Mouse (Mus musculus) T-helper 17 cell (primary cell): ENCODE data around the gene R3hdm4.
"Not testable (repeated sequence)": the region's sequence is repeated elsewhere in the genome, so short reads cannot be mapped to it uniquely, and the experiment has no call there.

Experiments
- in situ Hi-C, 2 experiments: fragments of 300-600 bp; cut with MboI, MseI; formaldehyde crosslinking; loops; 1 replicate in 1 of 2; 2 replicates in 1 of 2; pipeline ENCODE4 v1.15.1; 2025; ENCODE audit warnings: high pct_unique_total_duplicates in 2 of 2

R3hdm4 gene

GRCm38 (mm10) chr10:79908167-79909091 is 12.6 kb downstream of the R3hdm4 start, which contains the start of gene Med16:
Med16 (minus strand) TSS chr10:79908923.
- in situ Hi-C loops, result loop anchor here in 1 of 2 experiments (10.0 kb wide), 1 partner anchor 484 kb away; no protein-coding TSS in a partner anchor

DNA sequence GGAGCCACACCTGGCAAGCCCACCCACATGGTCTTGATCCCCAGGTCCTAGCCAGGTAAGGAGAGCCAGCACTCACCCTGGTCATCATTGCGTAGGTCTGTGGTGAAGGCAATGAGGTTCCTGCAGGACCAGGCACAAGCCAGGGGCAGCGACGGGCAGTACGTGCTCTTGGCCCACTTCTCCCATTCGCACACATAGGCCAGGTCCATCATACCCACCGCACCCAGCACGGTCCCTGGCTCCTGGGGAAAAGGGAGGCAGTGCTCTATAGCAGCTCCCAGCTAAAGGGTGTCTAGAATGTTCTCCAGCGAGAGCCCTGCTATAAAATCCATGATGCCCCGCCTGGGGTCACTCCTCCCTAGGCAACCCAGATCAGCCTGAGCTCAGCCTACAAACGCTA is 13.6 kb downstream of the R3hdm4 start:
- in situ Hi-C loops, result loop anchor here in 1 of 2 experiments (10.0 kb wide), 1 partner anchor 483 kb away; no protein-coding TSS in a partner anchor

DNA sequence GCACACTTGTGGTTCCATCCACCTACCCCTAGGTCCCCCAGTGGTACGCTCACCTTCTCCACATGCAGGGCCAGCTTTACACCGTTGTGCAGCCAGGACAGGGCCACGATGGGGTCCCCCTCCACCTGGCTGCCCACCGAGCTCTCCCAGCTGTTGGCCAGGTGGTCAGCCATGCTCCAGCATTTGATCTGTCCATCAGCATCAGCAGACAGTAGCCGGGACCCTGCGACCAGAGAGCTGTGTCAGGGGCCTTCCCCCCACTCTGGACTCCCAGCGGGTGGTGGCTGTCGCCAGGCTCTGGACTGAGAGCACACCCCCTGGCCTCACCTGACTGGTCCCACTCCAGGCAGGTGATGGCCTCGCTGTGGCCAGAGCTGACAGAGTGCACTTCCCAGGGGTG is 14.3 kb downstream of the R3hdm4 start:
- in situ Hi-C loops, result loop anchor here in 1 of 2 experiments (10.0 kb wide), 1 partner anchor 482 kb away; no protein-coding TSS in a partner anchor

DNA sequence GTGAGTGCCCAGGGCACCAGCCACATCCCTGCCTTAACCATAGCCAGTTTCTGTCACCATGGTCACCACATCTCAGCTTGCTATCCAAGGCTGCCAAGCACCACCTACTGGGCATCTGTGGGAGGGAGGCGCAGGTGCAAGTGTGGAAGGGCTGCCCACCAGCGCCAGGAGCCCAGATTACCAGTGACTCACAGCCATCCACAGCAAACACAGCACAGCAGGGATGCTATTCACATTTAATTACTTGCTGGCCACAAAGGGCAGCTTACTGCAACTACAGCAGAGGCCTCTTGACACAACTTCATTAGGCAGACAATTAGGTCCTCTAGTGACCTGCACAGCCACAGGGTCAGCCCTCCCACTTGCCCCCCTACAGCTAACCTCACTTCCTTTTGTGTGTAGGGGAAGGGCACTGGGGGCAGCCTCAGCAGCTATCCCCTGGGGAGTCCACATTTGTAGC is 20.0 kb downstream of the R3hdm4 start:
- in situ Hi-C loops, result loop anchor here in 1 of 2 experiments (10.0 kb wide), 1 partner anchor 476 kb away; no protein-coding TSS in a partner anchor

DNA sequence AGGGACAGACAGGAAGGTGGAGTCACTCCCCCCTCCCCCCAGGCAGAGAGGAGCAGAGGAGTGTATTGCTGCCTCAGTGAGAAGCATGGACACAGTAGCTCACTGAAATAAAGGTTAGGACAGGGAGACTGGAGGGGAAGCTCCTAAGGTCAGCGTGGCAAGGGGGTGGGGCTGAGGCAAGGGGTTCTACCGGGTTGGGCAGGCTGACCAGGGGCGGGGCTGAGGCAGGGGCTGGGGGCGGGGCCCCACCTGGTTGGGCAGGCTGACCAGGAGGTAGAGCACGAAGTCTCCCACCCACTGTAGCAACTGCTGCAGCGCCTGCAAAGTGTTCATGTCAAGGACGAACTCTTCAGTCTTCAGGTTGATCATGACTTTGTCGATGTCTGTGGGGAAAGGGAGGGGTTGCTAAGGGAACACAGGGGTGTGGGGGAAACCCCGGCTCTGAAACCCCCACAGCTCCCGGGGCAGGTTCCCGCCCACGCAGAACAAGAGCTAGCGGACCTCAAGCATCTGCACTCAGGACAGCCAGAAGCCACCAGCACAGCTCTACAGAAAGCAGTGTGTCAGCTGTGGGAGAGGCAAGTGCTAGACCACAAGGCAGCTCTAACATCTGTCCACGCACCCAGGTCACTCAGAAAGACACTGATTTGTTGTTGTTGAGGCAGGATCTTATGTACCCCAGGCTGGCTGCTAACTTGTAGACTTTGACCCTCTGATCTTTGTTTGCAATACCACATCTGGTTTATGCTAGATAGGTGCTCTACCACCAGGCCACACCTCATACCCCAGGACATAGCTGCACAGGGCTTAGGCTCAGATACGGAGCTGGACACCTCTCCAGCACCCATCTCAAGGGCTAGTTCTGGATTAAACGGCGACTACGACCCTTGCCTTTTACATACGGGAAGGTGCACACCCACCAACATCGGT is 23.4 kb downstream of the R3hdm4 start:
- in situ Hi-C loops, result no loop called here

DNA sequence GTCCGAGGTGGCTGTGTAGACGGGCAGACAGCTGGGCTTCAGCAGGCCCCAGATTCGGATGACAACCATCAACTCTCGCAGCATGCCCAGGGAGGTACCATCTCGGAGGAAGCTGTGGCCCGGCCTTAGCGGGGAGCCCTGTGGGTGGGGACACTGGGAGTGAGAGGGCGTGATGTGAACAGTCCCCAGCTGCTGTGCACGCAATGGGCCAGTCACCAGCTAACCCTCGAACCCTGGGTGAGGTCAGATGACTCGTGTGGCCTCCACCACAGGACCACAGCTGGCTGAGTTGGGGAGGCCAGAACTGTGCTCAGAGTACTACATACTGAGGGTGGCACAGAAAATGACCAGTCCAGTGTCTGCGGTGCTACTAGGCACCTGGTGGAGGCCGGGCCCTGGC is 24.2 kb downstream of the R3hdm4 start:
- in situ Hi-C loops, result no loop called here

DNA sequence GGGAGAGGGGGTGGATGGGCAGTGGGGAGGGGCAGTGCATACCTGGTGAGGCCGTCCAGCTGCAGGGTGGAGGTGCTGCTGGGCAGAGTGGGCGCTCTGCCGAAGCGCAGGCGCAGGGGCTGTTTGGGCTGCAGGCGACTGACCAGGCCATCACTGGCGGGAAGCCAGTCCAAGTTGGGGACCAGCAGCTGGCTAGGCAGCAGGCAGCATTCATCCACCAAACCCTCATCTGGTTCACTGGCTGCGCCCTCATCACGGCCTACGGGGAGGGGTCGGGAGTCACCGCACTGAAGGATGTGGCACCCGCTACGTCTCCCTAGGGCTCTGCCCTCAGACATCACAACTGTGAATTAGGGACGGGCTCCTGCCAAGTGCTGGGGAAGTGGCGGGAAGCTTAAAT is 24.7 kb downstream of the R3hdm4 start:
- in situ Hi-C loops, result no loop called here

DNA sequence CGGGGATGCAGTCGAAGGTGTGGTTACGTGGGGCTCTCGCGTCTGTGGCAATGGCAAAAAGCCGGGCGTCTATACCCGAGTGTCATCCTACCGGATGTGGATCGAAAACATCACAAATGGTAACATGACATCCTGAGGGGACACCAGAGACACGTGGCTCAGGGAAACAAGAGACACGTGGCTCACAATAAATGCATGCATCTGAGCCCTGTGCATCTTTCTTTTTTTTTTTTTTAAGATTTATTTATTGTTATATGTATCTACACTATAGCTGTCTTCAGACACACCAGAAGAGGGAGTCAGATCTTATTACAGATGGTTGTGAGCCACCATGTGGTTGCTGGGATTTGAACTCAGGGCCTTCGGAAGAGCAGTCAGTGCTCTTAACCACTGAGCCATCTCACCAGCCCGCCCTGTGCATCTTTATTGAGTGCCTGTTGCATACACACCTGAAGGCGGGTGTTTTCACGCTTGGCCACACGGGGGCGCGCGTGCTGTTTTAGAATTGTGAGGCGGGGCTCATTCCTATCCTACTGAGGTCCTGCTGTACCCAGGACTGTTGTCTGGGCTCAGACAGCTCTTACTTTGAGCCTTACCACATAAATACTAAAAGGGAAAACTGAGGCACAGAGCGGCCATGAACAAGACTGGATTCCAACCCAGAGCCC is 28.4 kb downstream of the R3hdm4 start:
- in situ Hi-C loops, result not testable (repeated sequence)

- in situ Hi-C loops, result no loop called here
Observed at GRCm38 (mm10) chr10:79890670-79891069, 30.3 kb downstream of the R3hdm4 start, which contains the start of gene Cfd. Cfd (plus strand) TSS chr10:79890853.

DNA sequence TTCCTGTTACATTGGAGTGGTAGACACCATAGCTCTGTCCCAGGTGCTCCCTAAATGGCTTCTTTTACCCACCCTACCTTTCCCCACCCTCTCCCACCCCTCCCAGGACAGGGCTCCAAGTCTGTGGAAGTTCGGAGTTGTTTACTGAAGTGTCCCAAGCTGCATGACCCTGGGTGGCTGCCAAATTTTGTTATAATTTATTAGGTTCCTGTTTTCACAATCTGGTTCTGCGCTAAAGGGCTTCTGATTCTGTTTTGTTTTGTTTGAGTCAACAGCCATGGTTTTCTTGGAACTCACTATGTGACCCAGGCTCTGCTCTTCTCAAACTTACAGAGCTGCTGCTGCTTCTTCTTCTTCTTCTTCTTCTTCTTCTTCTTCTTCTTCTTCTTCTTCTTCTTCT is 31.6 kb downstream of the R3hdm4 start:
- in situ Hi-C loops, result no loop called here

GRCm38 (mm10) chr10:79886611-79887010 is 34.4 kb downstream of the R3hdm4 start:
- in situ Hi-C loops, result no loop called here

- in situ Hi-C loops, result no loop called here
Observed at GRCm38 (mm10) chr10:79886054-79886453, 35.0 kb downstream of the R3hdm4 start, which contains the start of gene Elane. Elane (plus strand) TSS chr10:79886247.

- in situ Hi-C loops, result loop anchor here (5.0 kb wide), 3 partner anchors 37 to 67 kb away; partner anchors contain the start of genes Arid3a (in 1 of the 2) and R3hdm4 (in 1 of the 2)
Observed at GRCm38 (mm10) chr10:79884938-79885337, 36.1 kb downstream of the R3hdm4 start.

DNA sequence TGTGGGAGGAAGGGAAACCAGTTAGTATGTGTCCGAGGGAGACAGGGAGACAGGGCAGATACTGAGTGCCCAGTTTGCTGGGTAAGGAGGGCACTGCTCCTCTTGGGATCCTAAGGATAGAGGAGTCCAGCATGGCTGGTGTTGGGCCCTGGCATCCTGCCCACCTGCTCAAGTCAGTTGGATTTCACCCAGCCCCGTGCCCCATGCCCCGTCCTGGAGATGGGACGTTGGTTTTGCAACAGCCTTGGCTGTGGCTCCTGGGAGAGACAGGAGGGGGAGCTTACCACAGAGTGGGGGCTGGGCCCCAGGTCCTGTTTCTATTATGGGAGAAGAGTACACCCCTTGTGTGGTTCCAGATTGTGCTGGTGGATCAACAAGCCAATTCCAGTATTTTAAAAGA is 36.6 kb downstream of the R3hdm4 start:
- in situ Hi-C loops, result loop anchor here (5.0 kb wide), 3 partner anchors 38 to 68 kb away; partner anchors contain the start of genes Arid3a (in 1 of the 2) and R3hdm4 (in 1 of the 2)

DNA sequence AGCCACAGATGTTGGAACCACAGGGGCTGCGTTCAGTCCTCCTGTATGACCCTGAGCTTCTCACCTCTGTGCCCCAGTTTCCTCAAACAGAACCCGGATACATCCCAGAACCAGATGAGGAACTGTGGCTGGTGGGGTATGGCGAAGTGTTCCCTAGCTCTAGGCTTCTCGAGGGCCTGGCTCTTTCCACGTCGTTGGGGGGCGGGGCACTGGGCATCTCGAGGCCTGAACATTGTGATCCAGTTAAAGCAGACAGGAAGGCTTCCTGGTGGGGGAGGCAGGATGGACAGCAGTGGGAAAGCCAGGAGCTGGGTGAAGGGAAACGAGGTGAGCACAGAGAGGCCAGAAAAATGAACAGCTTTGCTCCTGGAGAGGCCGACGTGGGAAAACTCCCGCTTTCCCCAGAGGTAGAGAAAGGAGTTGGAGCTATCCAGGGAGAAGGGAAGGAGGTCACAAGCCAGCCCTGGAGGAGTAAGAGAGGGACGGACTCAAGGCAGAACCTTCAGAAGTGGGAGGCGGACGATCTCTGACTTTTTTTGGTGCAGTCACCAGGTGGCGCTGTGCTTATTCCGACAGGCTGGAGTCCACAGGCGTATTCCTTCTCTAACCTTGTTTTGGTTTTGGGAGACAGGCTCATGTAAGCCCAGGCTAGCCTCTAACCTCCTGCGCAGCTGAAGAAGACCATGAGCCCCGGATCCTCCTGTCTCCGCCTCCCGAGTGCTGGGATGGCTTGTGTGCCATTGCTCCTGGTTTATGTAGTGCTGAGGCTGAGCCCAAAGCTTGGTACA is 37.5 kb downstream of the R3hdm4 start:
- in situ Hi-C loops, result loop anchor here (5.0 kb wide), 3 partner anchors 39 to 69 kb away; partner anchors contain the start of genes Arid3a (in 1 of the 2) and R3hdm4 (in 1 of the 2)

DNA sequence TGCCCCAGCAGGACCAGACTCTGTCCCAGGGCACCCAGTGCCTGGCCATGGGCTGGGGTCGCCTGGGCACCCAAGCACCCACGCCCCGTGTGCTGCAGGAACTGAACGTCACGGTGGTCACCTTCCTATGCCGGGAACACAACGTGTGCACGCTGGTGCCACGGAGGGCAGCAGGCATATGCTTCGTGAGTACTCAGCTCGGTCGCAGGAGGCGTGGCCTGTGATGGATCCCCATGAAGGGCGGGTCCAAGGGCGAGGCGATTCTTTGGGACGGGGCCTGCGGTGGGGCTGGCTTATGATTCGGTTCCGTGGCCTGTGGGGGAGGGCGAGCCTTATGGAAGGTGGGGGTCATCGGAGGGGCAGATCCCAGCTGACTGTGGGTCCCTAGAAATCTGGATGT is 39.0 kb downstream of the R3hdm4 start:
- in situ Hi-C loops, result loop anchor here (5.0 kb wide), 3 partner anchors 40 to 70 kb away; partner anchors contain the start of genes Arid3a (in 1 of the 2) and R3hdm4 (in 1 of the 2)

- in situ Hi-C loops, result loop anchor here (5.0 kb wide), 3 partner anchors 42 to 72 kb away; partner anchors contain the start of genes Arid3a (in 1 of the 2) and R3hdm4 (in 1 of the 2)
Observed at GRCm38 (mm10) chr10:79880721-79881120, 40.3 kb downstream of the R3hdm4 start.

DNA sequence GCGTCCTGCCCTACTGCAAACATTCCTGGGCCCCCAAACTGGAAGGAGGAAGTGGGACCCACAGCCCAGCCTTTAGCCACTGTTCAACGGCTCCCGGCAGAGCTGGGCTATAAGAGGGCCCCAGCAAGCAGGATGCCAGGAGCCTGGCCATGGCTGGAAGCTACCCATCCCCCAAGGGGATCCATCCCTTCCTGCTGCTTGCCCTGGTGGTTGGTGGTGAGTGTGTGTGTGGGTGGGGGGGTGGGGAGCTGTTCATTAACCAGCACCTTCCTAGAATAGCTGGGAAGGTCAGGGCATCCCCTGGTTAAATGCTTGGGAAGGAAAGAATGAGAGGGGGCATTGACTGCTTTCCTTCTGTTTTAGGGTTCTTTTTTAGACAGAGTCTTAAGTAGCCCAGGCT is 41.5 kb downstream of the R3hdm4 start:
- in situ Hi-C loops, result no loop called here

GRCm38 (mm10) chr10:79877757-79878156 is 43.3 kb downstream of the R3hdm4 start:
- in situ Hi-C loops, result no loop called here
